Mouse (Mus musculus): ENCODE data around the gene Cacnb1. TPM values are rescaled to one million over a fixed set of nuclear protein-coding genes. Genes with fewer than 3 reads are reported as not detected.
A peak's percentile ranks its signal among the peaks of the same experiment; 100 is the strongest.

Cacnb1 gene
- polyA plus RNA-seq, 1 experiment: 8.9 TPM

- WGBS: 53% methylated on average over 2 of the region's 2 CpGs
Measured at GRCm38 (mm10) chr11:98050940-98051339, 28.1 kb upstream of the Cacnb1 start.

GRCm38 (mm10) chr11:98050520-98050815 is 27.6 kb upstream of the Cacnb1 start:
- WGBS: 72% methylated on average over 2 of the region's 2 CpGs
- Histone ChIP-seq H3K27me3 (ENCODE audit: control insufficient read depth, insufficient read depth, low read length) (peaks cover 13% of the 10 kb centered on the region), H3K27ac (ENCODE audit: insufficient read depth, low read length) (peak overlapping the region; percentile 0; the same call in 1 of the 2 replicates), H3K36me3 (ENCODE audit: control insufficient read depth, insufficient read depth, low read length) (no peaks in the 10 kb centered on the region), H3K4me3 (ENCODE audit: extremely low read depth, insufficient read depth, insufficient read length) (no peak overlapping the region), H3K4me1 (ENCODE audit: control insufficient read depth, insufficient read depth, insufficient read length) (peaks cover 23% of the 10 kb centered on the region)
- no peak for TF ChIP-seq POLR2A (IDR thresholded peaks at IDR 0.05; ENCODE audit: low read depth, low read length)
- TF ChIP-seq CTCF (IDR thresholded peaks at IDR 0.05; ENCODE audit: extremely low read depth, insufficient read depth, insufficient read length, insufficient replicate concordance): no peak
- no peak for DNase-seq (ENCODE audit: low read depth in 1 of 2, low spot score in 2 of 2)

More at GRCm38 (mm10) chr11:98050940-98051339, 28.1 kb upstream of the Cacnb1 start:
- peaks cover 23% of the 10 kb centered on the region for H3K4me1 ChIP-seq (ENCODE audit: control insufficient read depth, insufficient read depth, insufficient read length)
- H3K27ac ChIP-seq (ENCODE audit: insufficient read depth, low read length): no peak overlapping the region
- TF ChIP-seq POLR2A (IDR thresholded peaks at IDR 0.05; ENCODE audit: low read depth, low read length) (no peak), CTCF (IDR thresholded peaks at IDR 0.05; ENCODE audit: extremely low read depth, insufficient read depth, insufficient read length, insufficient replicate concordance) (no peak)
- no peaks in the 10 kb centered on the region for H3K36me3 ChIP-seq (ENCODE audit: control insufficient read depth, insufficient read depth, low read length)
- H3K4me3 ChIP-seq (ENCODE audit: extremely low read depth, insufficient read depth, insufficient read length): no peak overlapping the region
- no peak for DNase-seq (ENCODE audit: low read depth in 1 of 2, low spot score in 2 of 2)
- H3K27me3 ChIP-seq (ENCODE audit: control insufficient read depth, insufficient read depth, low read length): peaks cover 13% of the 10 kb centered on the region

GRCm38 (mm10) chr11:98049672-98050519 is 27.1 kb upstream of the Cacnb1 start:
- no peak overlapping the region for H3K4me3 ChIP-seq (ENCODE audit: extremely low read depth, insufficient read depth, insufficient read length)
- H3K27ac ChIP-seq (ENCODE audit: insufficient read depth, low read length): peak overlapping the region; percentile 0; the same call in 1 of the 2 replicates
- DNase-seq (ENCODE audit: low read depth in 1 of 2, low spot score in 2 of 2): peak in 1 of 2 experiments; percentile 36
- 12% methylated on average over 14 of the region's 14 CpGs for WGBS
- H3K4me1 ChIP-seq (ENCODE audit: control insufficient read depth, insufficient read depth, insufficient read length): peaks cover 23% of the 10 kb centered on the region
- TF ChIP-seq POLR2A (IDR thresholded peaks at IDR 0.05; ENCODE audit: low read depth, low read length) (no peak), CTCF (IDR thresholded peaks at IDR 0.05; ENCODE audit: extremely low read depth, insufficient read depth, insufficient read length, insufficient replicate concordance) (no peak)
- H3K36me3 ChIP-seq (ENCODE audit: control insufficient read depth, insufficient read depth, low read length): no peaks in the 10 kb centered on the region
- peaks cover 13% of the 10 kb centered on the region for H3K27me3 ChIP-seq (ENCODE audit: control insufficient read depth, insufficient read depth, low read length)

- H3K27me3 ChIP-seq (ENCODE audit: control insufficient read depth, insufficient read depth, low read length): peaks cover 6% of the 10 kb centered on the region; the same call in 1 of the 2 replicates
- no peak overlapping the region for H3K4me3 ChIP-seq (ENCODE audit: extremely low read depth, insufficient read depth, insufficient read length)
- 61% methylated on average over 4 of the region's 4 CpGs for WGBS
- TF ChIP-seq CTCF (IDR thresholded peaks at IDR 0.05; ENCODE audit: extremely low read depth, insufficient read depth, insufficient read length, insufficient replicate concordance) (no peak), POLR2A (IDR thresholded peaks at IDR 0.05; ENCODE audit: low read depth, low read length) (no peak)
- H3K36me3 ChIP-seq (ENCODE audit: control insufficient read depth, insufficient read depth, low read length): no peaks in the 10 kb centered on the region
- no peak overlapping the region for H3K27ac ChIP-seq (ENCODE audit: insufficient read depth, low read length)
- DNase-seq (ENCODE audit: low read depth in 1 of 2, low spot score in 2 of 2): no peak
- peaks cover 23% of the 10 kb centered on the region for H3K4me1 ChIP-seq (ENCODE audit: control insufficient read depth, insufficient read depth, insufficient read length)
Measured at GRCm38 (mm10) chr11:98047745-98048144, 24.9 kb upstream of the Cacnb1 start.

- H3K4me3 ChIP-seq (ENCODE audit: extremely low read depth, insufficient read depth, insufficient read length): no peak overlapping the region
- peaks cover 14% of the 10 kb centered on the region; the same call in 1 of the 2 replicates for H3K4me1 ChIP-seq (ENCODE audit: control insufficient read depth, insufficient read depth, insufficient read length)
- H3K27me3 ChIP-seq (ENCODE audit: control insufficient read depth, insufficient read depth, low read length): no peaks in the 10 kb centered on the region
- TF ChIP-seq POLR2A (IDR thresholded peaks at IDR 0.05; ENCODE audit: low read depth, low read length) (no peak), CTCF (IDR thresholded peaks at IDR 0.05; ENCODE audit: extremely low read depth, insufficient read depth, insufficient read length, insufficient replicate concordance) (no peak)
- no peak overlapping the region for H3K27ac ChIP-seq (ENCODE audit: insufficient read depth, low read length)
- H3K36me3 ChIP-seq (ENCODE audit: control insufficient read depth, insufficient read depth, low read length): no peaks in the 10 kb centered on the region
- WGBS: 75% methylated on average over 1 of the region's 1 CpGs
- no peak for DNase-seq (ENCODE audit: low read depth in 1 of 2, low spot score in 2 of 2)
Measured at GRCm38 (mm10) chr11:98046466-98046865, 23.6 kb upstream of the Cacnb1 start.

GRCm38 (mm10) chr11:98045596-98045995 is 22.8 kb upstream of the Cacnb1 start:
- H3K27me3 ChIP-seq (ENCODE audit: control insufficient read depth, insufficient read depth, low read length): no peaks in the 10 kb centered on the region
- peaks cover 7% of the 10 kb centered on the region; the same call in 1 of the 2 replicates for H3K4me1 ChIP-seq (ENCODE audit: control insufficient read depth, insufficient read depth, insufficient read length)
- H3K27ac ChIP-seq (ENCODE audit: insufficient read depth, low read length): no peak overlapping the region
- TF ChIP-seq CTCF (IDR thresholded peaks at IDR 0.05; ENCODE audit: extremely low read depth, insufficient read depth, insufficient read length, insufficient replicate concordance): no peak
- no peak for DNase-seq (ENCODE audit: low read depth in 1 of 2, low spot score in 2 of 2)
- H3K4me3 ChIP-seq (ENCODE audit: extremely low read depth, insufficient read depth, insufficient read length): no peak overlapping the region
- no peaks in the 10 kb centered on the region for H3K36me3 ChIP-seq (ENCODE audit: control insufficient read depth, insufficient read depth, low read length)
- 71% methylated on average over 4 of the region's 4 CpGs for WGBS

GRCm38 (mm10) chr11:98044074-98044473 is 21.2 kb upstream of the Cacnb1 start:
- TF ChIP-seq POLR2A (IDR thresholded peaks at IDR 0.05; ENCODE audit: low read depth, low read length) (no peak), CTCF (IDR thresholded peaks at IDR 0.05; ENCODE audit: extremely low read depth, insufficient read depth, insufficient read length, insufficient replicate concordance) (no peak)
- H3K27me3 ChIP-seq (ENCODE audit: control insufficient read depth, insufficient read depth, low read length): no peaks in the 10 kb centered on the region
- no peaks in the 10 kb centered on the region for H3K36me3 ChIP-seq (ENCODE audit: control insufficient read depth, insufficient read depth, low read length)
- no peak for DNase-seq (ENCODE audit: low read depth in 1 of 2, low spot score in 2 of 2)
- WGBS: 71% methylated on average over 5 of the region's 5 CpGs
- H3K4me3 ChIP-seq (ENCODE audit: extremely low read depth, insufficient read depth, insufficient read length): no peak overlapping the region
- no peak overlapping the region for H3K27ac ChIP-seq (ENCODE audit: insufficient read depth, low read length)
- H3K4me1 ChIP-seq (ENCODE audit: control insufficient read depth, insufficient read depth, insufficient read length): no peaks in the 10 kb centered on the region

Measured in spleen, adult 2 months (tissue).